Mouse (Mus musculus) cerebellum, postnatal 14 days (tissue): ENCODE data around the gene Ccdc6.
A peak's percentile ranks its signal among the peaks of the same experiment; 100 is the strongest.

ENCODE experiments used
- DNase-seq, 2 experiments: peaks; one replicate each; pipeline ENCODE4 v3.0.0; 2021; ENCODE audit warnings: mixed read lengths in 2 of 2

Ccdc6 gene

DNA sequence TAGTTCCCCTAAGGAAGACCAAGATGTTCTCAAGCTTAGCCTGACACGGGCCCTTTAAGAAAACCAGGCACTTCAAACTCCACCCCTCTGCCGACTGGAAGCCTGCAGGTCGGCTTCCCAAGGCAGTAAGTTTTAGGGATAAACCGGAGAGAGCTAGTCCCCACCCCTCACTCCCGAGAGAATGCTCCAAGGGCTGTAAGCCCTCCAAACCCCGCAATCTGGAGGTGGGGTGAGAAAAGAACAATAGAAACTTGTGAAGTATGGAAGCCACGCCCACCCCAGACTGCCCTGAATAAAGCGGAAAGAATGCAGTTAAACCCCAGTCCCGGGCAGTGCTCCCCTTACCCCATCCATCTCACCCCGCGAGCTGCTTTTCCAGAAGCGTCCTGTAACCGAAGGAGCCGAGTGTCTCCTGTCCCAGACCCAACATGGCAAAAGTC, 1.9 kb upstream of the Ccdc6 start:
- DNase-seq, result no peak

GRCm38 (mm10) chr10:70095506-70096270, 1.2 kb upstream of the Ccdc6 start:
- no peak for DNase-seq

DNA sequence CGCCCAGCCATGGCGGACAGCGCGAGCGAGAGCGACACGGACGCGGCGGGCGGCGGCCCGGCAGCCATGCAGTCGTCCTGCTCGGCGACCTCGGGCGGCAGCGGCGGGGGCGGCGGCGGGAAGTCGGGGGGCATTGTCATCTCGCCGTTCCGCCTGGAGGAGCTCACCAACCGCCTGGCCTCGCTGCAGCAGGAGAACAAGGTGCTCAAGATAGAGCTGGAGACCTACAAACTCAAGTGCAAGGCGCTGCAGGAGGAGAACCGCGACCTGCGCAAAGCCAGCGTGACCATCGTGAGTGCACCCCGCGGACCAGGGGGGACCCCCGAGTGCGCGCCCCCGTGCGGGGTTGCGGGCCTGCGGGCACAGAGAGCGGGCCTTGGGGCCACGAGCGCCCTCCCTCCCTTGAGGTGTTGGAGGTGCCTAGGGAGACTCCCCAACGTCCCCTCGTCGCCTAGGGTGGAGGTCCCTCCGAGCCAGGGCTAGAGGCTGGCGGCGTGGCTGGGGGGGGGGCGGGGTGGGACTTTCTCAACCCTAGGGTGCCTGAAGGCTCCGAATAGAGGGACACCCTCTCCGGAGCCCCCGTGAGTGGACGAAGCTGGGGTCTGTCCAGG, 475 bp downstream of the Ccdc6 start:
- DNase-seq, result peak in 1 of 2 experiments; percentile 62

GRCm38 (mm10) chr10:70097911-70098569, 1.1 kb downstream of the Ccdc6 start:
- DNase-seq, result peak; percentile 62

GRCm38 (mm10) chr10:70098626-70099025, 1.7 kb downstream of the Ccdc6 start:
- DNase-seq, result no peak

DNA sequence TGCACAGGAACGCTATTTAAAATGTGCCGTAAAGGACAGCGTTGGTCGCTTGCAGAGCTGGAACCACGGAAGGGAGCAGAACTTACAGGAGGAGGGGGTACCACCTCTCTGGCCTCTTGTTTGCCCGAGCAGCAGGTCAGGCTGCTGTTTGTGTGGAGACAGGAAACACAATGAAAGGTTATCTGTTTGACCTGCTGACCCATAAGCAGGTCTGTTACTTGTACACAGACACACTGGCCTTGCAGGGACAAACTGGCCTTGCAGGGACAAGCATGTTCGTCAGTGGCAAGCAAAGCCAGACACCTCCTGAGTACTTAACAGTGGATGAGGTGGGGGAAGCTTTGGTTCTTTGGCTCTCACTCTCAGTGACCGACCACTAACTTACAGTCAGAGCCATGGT, 2.1 kb downstream of the Ccdc6 start:
- no peak for DNase-seq

GRCm38 (mm10) chr10:70102086-70102485, 5.2 kb downstream of the Ccdc6 start:
- no peak for DNase-seq

GRCm38 (mm10) chr10:70108016-70108415, 11.1 kb downstream of the Ccdc6 start:
- DNase-seq, result no peak

DNA sequence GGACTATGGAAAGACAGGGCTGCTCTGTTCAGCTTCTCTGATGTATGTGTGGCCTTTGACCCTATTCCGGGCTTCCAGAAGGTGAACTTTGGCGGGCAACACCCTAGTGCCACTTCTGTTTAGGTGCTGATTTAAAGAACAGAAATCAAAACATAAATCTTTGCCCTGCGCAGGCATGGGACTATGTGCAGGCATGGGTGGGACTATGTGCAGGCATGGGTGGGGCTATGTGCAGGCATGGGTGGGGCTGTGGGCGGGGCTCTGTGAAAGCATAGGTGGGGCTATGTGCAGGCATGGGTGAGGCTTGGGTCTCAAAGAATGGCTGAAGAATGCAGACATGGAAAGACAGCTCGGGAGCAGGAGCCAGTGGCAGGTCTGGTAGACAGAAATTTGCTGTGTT, 13.1 kb downstream of the Ccdc6 start:
- no peak for DNase-seq

GRCm38 (mm10) chr10:70110815-70111214, 13.9 kb downstream of the Ccdc6 start:
- peak in 1 of 2 experiments; percentile 30 for DNase-seq

DNA sequence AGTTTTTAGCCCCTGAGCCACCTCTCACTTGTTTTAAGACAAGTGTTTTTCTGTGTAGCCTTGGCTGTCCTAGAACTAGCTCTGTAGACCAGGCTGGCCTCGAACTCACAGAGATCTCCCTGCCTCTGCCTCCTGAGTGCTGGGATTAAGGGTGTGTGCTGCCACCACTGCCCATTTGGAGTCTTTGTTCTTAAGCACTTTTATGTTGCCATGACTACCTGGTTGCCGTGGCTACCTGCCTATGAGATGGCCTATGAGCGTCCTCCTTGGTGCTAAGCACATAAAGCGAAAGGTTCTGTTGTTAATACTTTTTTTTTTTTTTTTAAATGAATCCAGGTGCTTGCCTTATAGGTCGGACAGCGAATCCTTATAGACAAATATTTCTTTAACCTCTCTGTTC, 14.7 kb downstream of the Ccdc6 start:
- no peak for DNase-seq

- DNase-seq, result no peak
Measured at GRCm38 (mm10) chr10:70114048-70114635, 17.2 kb downstream of the Ccdc6 start.

GRCm38 (mm10) chr10:70116454-70116853, 19.5 kb downstream of the Ccdc6 start:
- no peak for DNase-seq

DNA sequence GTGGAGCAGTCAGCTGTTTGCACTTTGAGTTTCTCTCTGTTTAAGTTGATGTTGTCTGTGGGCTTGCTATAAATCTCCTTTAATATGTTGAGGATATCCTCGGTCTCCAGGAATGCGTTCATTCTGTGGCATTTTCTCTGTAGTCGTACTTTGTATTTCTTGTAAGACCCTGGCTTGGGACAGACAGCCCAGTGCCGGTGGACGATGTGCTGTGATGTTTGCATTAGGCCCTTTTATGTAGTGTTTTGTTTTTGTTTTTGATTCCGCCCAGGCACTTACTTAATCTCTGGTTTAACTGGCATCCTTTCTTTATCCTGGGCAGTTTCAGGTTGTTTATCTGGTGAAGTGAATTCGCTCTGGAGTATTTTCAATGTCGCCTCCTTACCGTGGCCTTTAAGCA, 22.5 kb downstream of the Ccdc6 start:
- no peak for DNase-seq

DNA sequence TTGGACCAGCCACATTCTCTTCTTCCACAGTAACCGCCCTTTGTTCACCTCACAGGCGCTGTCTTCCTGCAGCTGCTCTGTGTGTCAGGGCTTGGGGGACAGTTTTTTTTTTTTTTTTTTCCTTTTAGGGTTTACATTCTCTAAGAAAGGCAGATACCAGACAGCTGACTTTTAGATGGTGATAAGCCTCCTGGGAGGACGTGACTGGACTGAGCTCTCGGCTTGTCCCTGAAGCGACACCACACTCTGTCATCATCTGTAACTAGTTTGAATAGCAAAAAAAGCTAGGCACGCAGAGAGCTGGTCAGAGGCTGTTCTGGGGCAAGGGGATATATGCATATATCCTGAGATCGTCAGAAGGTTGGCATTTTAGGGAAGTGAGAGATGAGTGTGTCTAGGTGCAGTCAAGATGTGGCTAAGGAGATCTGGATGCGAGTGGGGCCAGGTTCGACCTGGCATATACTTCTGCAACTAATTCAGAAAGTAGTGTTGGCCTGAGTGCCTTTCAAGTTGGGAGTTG, 23.0 kb downstream of the Ccdc6 start:
- no peak for DNase-seq

DNA sequence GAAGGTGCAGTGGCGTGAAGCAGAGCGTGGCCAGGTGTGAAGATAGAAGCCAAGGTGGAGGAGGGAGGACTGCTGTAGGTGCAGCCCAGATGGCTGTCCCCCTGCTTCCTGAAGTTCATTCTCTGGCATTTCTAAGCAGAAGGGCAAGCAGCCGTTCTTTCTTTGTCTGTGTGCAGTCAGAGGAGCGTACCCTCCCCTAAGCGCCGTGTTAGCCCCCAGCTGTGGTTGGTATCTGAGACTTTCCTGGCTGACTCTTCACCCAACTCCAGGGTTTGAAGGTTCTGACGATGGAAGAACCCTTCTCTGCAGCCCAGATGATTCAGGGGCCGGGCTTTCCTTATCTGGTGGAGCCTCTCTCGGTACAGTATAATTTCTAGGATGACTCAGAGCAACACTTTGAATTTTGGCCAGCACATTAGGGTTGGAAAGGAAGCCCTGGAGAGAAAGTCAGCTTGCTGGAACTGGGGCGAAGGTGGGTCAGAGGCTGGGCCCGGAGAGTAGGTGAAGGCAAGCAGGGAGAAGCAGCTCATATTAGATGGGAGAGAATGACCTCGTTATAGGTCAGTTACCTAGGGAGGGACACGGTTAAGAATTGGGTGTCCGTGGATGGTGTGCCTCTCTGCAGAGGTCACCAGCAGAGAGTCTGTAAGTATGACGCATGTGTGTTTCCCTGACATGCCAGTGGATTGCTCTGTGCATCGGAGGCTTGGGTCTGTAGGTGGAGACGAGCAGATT, 23.9 kb downstream of the Ccdc6 start:
- DNase-seq, result peak in 1 of 2 experiments; percentile 25

GRCm38 (mm10) chr10:70121406-70121695, 24.4 kb downstream of the Ccdc6 start:
- no peak for DNase-seq

- no peak for DNase-seq
Measured at GRCm38 (mm10) chr10:70123454-70123853, 26.5 kb downstream of the Ccdc6 start.

GRCm38 (mm10) chr10:70125491-70125890, 28.6 kb downstream of the Ccdc6 start:
- DNase-seq, result no peak

GRCm38 (mm10) chr10:70127273-70127672, 30.4 kb downstream of the Ccdc6 start:
- no peak for DNase-seq

DNA sequence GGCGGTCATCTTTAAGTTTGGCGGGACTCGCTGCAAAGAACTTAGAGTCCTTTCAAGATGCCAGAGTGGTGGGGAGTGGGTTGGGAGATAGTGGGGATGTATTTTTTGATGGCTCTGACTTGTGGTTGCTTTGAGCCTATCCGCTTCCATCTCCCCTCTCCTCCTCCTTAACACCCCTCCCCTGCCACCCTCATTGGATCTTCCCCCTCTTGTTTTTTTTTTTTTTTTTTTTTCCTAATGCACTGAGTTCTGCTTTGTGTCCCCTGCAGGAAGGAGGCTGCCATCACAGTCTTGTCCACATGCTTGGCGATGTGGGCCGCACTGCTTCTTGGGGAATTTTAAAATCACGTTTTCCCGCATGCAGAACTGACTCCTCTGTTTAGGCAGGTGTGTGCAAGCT, 31.5 kb downstream of the Ccdc6 start:
- no peak for DNase-seq

DNA sequence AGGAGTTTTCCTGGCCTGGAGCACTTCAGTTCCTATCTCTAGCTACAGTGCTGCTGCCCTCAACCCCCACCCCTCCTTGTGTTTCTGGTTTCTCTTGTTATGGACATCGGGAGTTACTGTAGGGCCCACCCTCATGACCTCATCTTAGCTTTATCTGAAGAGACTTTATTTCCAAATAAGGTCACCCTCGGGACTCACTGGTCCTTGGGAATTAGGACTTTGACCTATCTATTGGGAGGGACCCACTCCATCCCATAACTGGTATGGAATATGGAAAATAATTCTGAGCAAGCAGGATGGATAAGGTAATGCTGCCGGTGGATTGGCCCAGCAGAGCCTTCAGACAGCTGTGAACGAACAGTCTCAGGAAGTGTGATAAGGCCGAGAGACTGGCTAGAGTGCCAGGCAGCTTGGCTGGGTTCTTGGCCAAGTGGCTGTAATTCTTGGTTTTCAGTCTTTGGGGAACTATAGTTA, 35.2 kb downstream of the Ccdc6 start:
- DNase-seq, result no peak

DNA sequence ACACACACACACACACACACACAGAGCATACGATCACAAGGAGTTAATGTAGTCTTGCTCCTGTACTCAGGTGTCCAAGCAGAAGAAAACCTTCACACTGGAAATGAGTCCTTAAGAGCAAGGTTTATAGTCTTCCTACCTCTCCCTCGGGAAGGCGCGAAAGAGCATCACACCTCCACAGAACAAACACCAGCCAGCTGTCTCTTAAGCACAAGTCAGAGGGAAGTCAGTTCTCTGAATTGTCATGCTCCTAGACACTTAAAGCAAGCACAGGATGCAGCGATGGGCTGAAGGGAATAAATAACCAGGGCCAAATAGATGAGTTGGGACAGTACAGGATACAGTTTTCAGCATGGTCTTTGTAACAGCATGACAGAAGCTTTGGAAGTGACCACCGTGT, 35.8 kb downstream of the Ccdc6 start:
- no peak for DNase-seq
